Mouse (Mus musculus) liver, embryonic 16.5 days (tissue): ENCODE measurements around the gene Mob1a. TPM values are rescaled to one million over a fixed set of nuclear protein-coding genes. Genes with fewer than 3 reads are reported as not detected.

ENCODE experiments used
- ATAC-seq: fragments of 200-750 bp; cut with Nextera tagmentation; 2 replicates; pipeline ENCODE4 v1.8.0; 2017; ENCODE audit warnings: low read depth, mild to moderate bottlenecking, moderate number of reproducible peaks, moderate library complexity
- H3K27ac ChIP-seq: fragments of 300-500 bp; sonication (generic); 2 replicates; pipeline ENCODE4 v1.5.1; 2014; ENCODE audit warnings: mild to moderate bottlenecking, low read length
- H3K27me3 ChIP-seq: fragments of 300-500 bp; sonication (generic); 2 replicates; pipeline ENCODE4 v1.6.1; 2014; ENCODE audit warnings: low read depth, low read length, mixed read lengths; ENCODE audit not compliant: control insufficient read depth, insufficient read depth
- H3K36me3 ChIP-seq: fragments of 300-500 bp; sonication (generic); 2 replicates; pipeline ENCODE4 v1.6.1; 2014; ENCODE audit warnings: mild to moderate bottlenecking; ENCODE audit not compliant: control insufficient read depth, insufficient read depth
- H3K4me1 ChIP-seq: fragments of 300-500 bp; sonication (generic); 2 replicates; pipeline ENCODE4 v1.6.1; 2014; ENCODE audit warnings: low read depth, low read length, mixed read lengths; ENCODE audit not compliant: control insufficient read depth
- H3K4me2 ChIP-seq: fragments of 300-500 bp; sonication (generic); 2 replicates; pipeline ENCODE4 v1.6.1; 2014; ENCODE audit warnings: low read depth, low read length, mixed read lengths
- H3K4me3 ChIP-seq: fragments of 300-500 bp; sonication (generic); 2 replicates; pipeline ENCODE4 v1.5.1; 2014; ENCODE audit warnings: low read depth, mild to moderate bottlenecking, low read length
- H3K9ac ChIP-seq: fragments of 300-500 bp; sonication (generic); 2 replicates; pipeline ENCODE4 v1.6.1; 2014; ENCODE audit warnings: low read depth, low read length
- H3K9me3 ChIP-seq: fragments of 300-500 bp; sonication (generic); replicated peaks from 2 replicates; pipeline ENCODE4 v1.6.1; 2016; ENCODE audit warnings: low read length; ENCODE audit not compliant: control insufficient read depth
- WGBS: fragments of 180-500 bp; shearing (Covaris S2); extraction: QIAGEN DNeasy Blood & Tissue Kit; methylation state at CpG from one replicate; pipeline ENCODE4 v1.1.7; 2014; ENCODE audit not compliant: insufficient replicate concordance; 5-methylcytosine and 5-hydroxymethylcytosine counted together
- polyA plus RNA-seq: library from polyadenylated mRNA; unstranded; fragments of >200 nt; fragmentation: Nextera tagmentation; extraction: Ambion mirVana; gene quantifications from 2 replicates; pipeline ENCODE4 v1.2.1, GENCODE M21; 2015

Gene Mob1a
- polyA plus RNA-seq, 1 experiment from 2014 or later = 32.0 TPM

- 72% methylated on average over 11 of the region's 11 CpGs for WGBS
- H3K4me1 ChIP-seq = peaks cover 38% of the 10 kb centered on the region
- H3K36me3 ChIP-seq = peaks cover 59% of the 10 kb centered on the region
- no peak overlapping the region for H3K4me2 ChIP-seq
- ATAC-seq = no peak
- no peak overlapping the region for H3K27ac ChIP-seq
- no peaks in the 10 kb centered on the region for H3K9me3 ChIP-seq
- H3K9ac ChIP-seq = no peak overlapping the region
- no peak overlapping the region for H3K4me3 ChIP-seq
- H3K27me3 ChIP-seq = no peaks in the 10 kb centered on the region
These were observed 14.6 kb upstream of the Mob1a start for GRCm38 (mm10) chr6:83311206-83311605.

- no peak overlapping the region for H3K4me2 ChIP-seq
- WGBS = 79% methylated on average over 7 of the region's 7 CpGs
- H3K9ac ChIP-seq = 0 out of 2 replicates have a peak overlapping the region, but pooled peaks have one; percentile 21
- no peaks in the 10 kb centered on the region for H3K9me3 ChIP-seq
- peaks cover 44% of the 10 kb centered on the region for H3K4me1 ChIP-seq
- 0 out of 2 replicates have a peak overlapping the region, but pooled peaks have one; percentile 8 for H3K27ac ChIP-seq
- H3K36me3 ChIP-seq = peaks cover 51% of the 10 kb centered on the region
- H3K4me3 ChIP-seq = no peak overlapping the region
- no peaks in the 10 kb centered on the region for H3K27me3 ChIP-seq
- ATAC-seq = no peak
These were observed 13.8 kb upstream of the Mob1a start for GRCm38 (mm10) chr6:83312021-83312420.

- H3K4me3 ChIP-seq = no peak overlapping the region
- no peak overlapping the region for H3K9ac ChIP-seq
- H3K4me2 ChIP-seq = no peak overlapping the region; the same call in 1 of the 2 replicates
- H3K9me3 ChIP-seq = no peaks in the 10 kb centered on the region
- peak overlapping the region; percentile 73 for H3K27ac ChIP-seq
- WGBS = 47% methylated on average over 8 of the region's 8 CpGs
- peaks cover 46% of the 10 kb centered on the region for H3K36me3 ChIP-seq
- ATAC-seq = peak; percentile 14; the same call in 1 of the 2 replicates
- peaks cover 44% of the 10 kb centered on the region for H3K4me1 ChIP-seq
- no peaks in the 10 kb centered on the region for H3K27me3 ChIP-seq
These were observed 13.3 kb upstream of the Mob1a start for GRCm38 (mm10) chr6:83312514-83312913.

GRCm38 (mm10) chr6:83315293-83315692 lies 10.5 kb upstream of the Mob1a start:
- Histone ChIP-seq H3K4me3 (peak overlapping the region; percentile 95), H3K9me3 (no peaks in the 10 kb centered on the region), H3K4me2 (peak overlapping the region; percentile 78), H3K27me3 (no peaks in the 10 kb centered on the region), H3K27ac (peak overlapping the region; percentile 9; the same call in 1 of the 2 replicates), H3K9ac (peak overlapping the region; percentile 93), H3K4me1 (peaks cover 46% of the 10 kb centered on the region), H3K36me3 (peaks cover 27% of the 10 kb centered on the region)
- no peak for ATAC-seq

- 5% methylated on average over 10 of the region's 10 CpGs for WGBS
- H3K36me3 ChIP-seq = peaks cover 19% of the 10 kb centered on the region
- H3K9me3 ChIP-seq = no peaks in the 10 kb centered on the region
- H3K4me3 ChIP-seq = peak overlapping the region; percentile 95
- H3K4me1 ChIP-seq = peaks cover 45% of the 10 kb centered on the region
- H3K27ac ChIP-seq = peak overlapping the region; percentile 9
- ATAC-seq = no peak
- no peaks in the 10 kb centered on the region for H3K27me3 ChIP-seq
- H3K9ac ChIP-seq = peak overlapping the region; percentile 93
- peak overlapping the region; percentile 78 for H3K4me2 ChIP-seq
These were observed 9.8 kb upstream of the Mob1a start for GRCm38 (mm10) chr6:83316022-83316421.

- peak; percentile 97 for ATAC-seq
- Histone ChIP-seq H3K4me1 (peaks cover 36% of the 10 kb centered on the region), H3K4me3 (peak overlapping the region; percentile 95), H3K9ac (peak overlapping the region; percentile 93), H3K36me3 (peaks cover 10% of the 10 kb centered on the region), H3K9me3 (no peaks in the 10 kb centered on the region), H3K27me3 (no peaks in the 10 kb centered on the region), H3K27ac (peak overlapping the region; percentile 88), H3K4me2 (peak overlapping the region; percentile 78)
- under 1% methylated on average over 52 of the region's 52 CpGs for WGBS
These were observed 8.6 kb upstream of the Mob1a start for GRCm38 (mm10) chr6:83317108-83317741.

- Histone ChIP-seq H3K4me1 (peaks cover 11% of the 10 kb centered on the region), H3K27me3 (no peaks in the 10 kb centered on the region), H3K4me2 (no peak overlapping the region), H3K36me3 (no peaks in the 10 kb centered on the region), H3K4me3 (no peak overlapping the region), H3K9ac (no peak overlapping the region), H3K27ac (no peak overlapping the region), H3K9me3 (no peaks in the 10 kb centered on the region)
- 50% methylated on average over 1 of the region's 1 CpGs for WGBS
- no peak for ATAC-seq
These were observed 3.9 kb upstream of the Mob1a start for GRCm38 (mm10) chr6:83321927-83322326.

GRCm38 (mm10) chr6:83322794-83323193 lies 3.0 kb upstream of the Mob1a start:
- Histone ChIP-seq H3K9me3 (no peaks in the 10 kb centered on the region), H3K4me1 (peaks cover 17% of the 10 kb centered on the region), H3K4me3 (no peak overlapping the region), H3K27me3 (no peaks in the 10 kb centered on the region), H3K27ac (no peak overlapping the region), H3K9ac (no peak overlapping the region), H3K4me2 (no peak overlapping the region), H3K36me3 (peaks cover 1% of the 10 kb centered on the region; the same call in 1 of the 2 replicates)
- 57% methylated on average over 2 of the region's 2 CpGs for WGBS
- ATAC-seq = no peak

GRCm38 (mm10) chr6:83323652-83324419 lies 2.0 kb upstream of the Mob1a start:
- no peak overlapping the region for H3K4me2 ChIP-seq
- H3K9ac ChIP-seq = no peak overlapping the region

More at GRCm38 (mm10) chr6:83323652-83324419, 2.0 kb upstream of the Mob1a start:
- H3K27me3 ChIP-seq = no peaks in the 10 kb centered on the region
- H3K9me3 ChIP-seq = no peaks in the 10 kb centered on the region
- H3K36me3 ChIP-seq = peaks cover 7% of the 10 kb centered on the region
- WGBS = 45% methylated on average over 8 of the region's 8 CpGs
- H3K4me1 ChIP-seq = peaks cover 20% of the 10 kb centered on the region
- H3K27ac ChIP-seq = no peak overlapping the region
- ATAC-seq = no peak
- H3K4me3 ChIP-seq = no peak overlapping the region
